13 mouse cellular contexts compared by ENCODE assay signal in genomic region chr1:39839217-39839616, GRCm38 (mm10). TPM values are rescaled to one million over a fixed set of nuclear protein-coding genes. Genes with fewer than 3 reads are reported as not detected.
DNase-seq lines count a peak whose midpoint lies in the region; ATAC-seq lines count a peak whose summit lies in the region.
"Had no signal": no experiment of that assay in that cellular context is flagged by ENCODE, and none has a peak within 500 bp of the region (broad histone marks: within the 10 kb centered on the region; RNA-seq: fewer than 3 reads in every experiment).

No protein-coding gene starts in this region.

- 0 out of 2 replicates have a peak overlapping the region, but pooled peaks have one; percentile 8 for H3K9ac ChIP-seq in hindbrain, embryonic 12.5 days
- H3K9ac ChIP-seq in midbrain, embryonic 12.5 days (replicated peaks): no peak overlapping the region

- H3K9me3 ChIP-seq in heart, embryonic 10.5 days: no peaks in the 10 kb centered on the region
- no peaks in the 10 kb centered on the region for H3K9me3 ChIP-seq in hindbrain, embryonic 12.5 days (replicated peaks)
- H3K9me3 ChIP-seq in midbrain, embryonic 12.5 days: no peaks in the 10 kb centered on the region

- ATAC-seq in hindbrain, embryonic 12.5 days (ENCODE audit: low FRiP score): peak; percentile 78
- peak; percentile 83 for ATAC-seq in midbrain, embryonic 12.5 days (ENCODE audit: low FRiP score, low read depth)
- ATAC-seq in erythroid progenitor cell, adult 5-6 weeks (replicated peaks; ENCODE audit: low FRiP score, poor library complexity, severe bottlenecking): no peak
- ATAC-seq: Patski had no signal

- no peaks in the 10 kb centered on the region for H3K27me3 ChIP-seq in heart, embryonic 10.5 days (ENCODE audit: insufficient read depth, poor library complexity, severe bottlenecking)
- no peaks in the 10 kb centered on the region for H3K27me3 ChIP-seq in hindbrain, embryonic 12.5 days
- no peaks in the 10 kb centered on the region for H3K27me3 ChIP-seq in midbrain, embryonic 12.5 days

- DNase-seq in heart, embryonic 10.5 days (ENCODE audit: low spot score): no peak
- no peak for DNase-seq in heart, postnatal 25 days (ENCODE audit: low spot score)
- DNase-seq in embryo, embryonic 11 days: peak; percentile 40
- no peak for DNase-seq in adrenal gland, adult 18-20 months (ENCODE audit: low spot score in 2 of 2)
- no peak for DNase-seq in urinary bladder, adult 18-20 months (ENCODE audit: low spot score in 2 of 2)
- DNase-seq: kidney, adult 11 months; spleen, adult 18-20 months had no signal

- intact Hi-C loops in heart, postnatal 25 days (cut with DNase I): no loop called here

- 46% methylated on average over 10 of the region's 10 CpGs for WGBS in heart, embryonic 10.5 days
- 36% methylated on average over 10 of the region's 10 CpGs for WGBS in hindbrain, embryonic 12.5 days
- WGBS in midbrain, embryonic 12.5 days: 47% methylated on average over 10 of the region's 10 CpGs

- no peaks in the 10 kb centered on the region for H3K36me3 ChIP-seq in heart, embryonic 10.5 days
- H3K36me3 ChIP-seq in hindbrain, embryonic 12.5 days: no peaks in the 10 kb centered on the region
- H3K36me3 ChIP-seq in midbrain, embryonic 12.5 days: no peaks in the 10 kb centered on the region

- H3K27ac ChIP-seq in heart, embryonic 10.5 days: peak overlapping the region; percentile 64; the same call in 1 of the 2 replicates
- peak overlapping the region; percentile 80 for H3K27ac ChIP-seq in hindbrain, embryonic 12.5 days
- peak overlapping the region; percentile 82 for H3K27ac ChIP-seq in midbrain, embryonic 12.5 days (replicated peaks)

- H3K4me1 ChIP-seq in heart, embryonic 10.5 days: peaks cover 26% of the 10 kb centered on the region
- H3K4me1 ChIP-seq in hindbrain, embryonic 12.5 days: peaks cover 22% of the 10 kb centered on the region
- H3K4me1 ChIP-seq in midbrain, embryonic 12.5 days: peaks cover 16% of the 10 kb centered on the region

- H3K4me3 ChIP-seq in heart, embryonic 10.5 days: no peak overlapping the region
- H3K4me3 ChIP-seq in hindbrain, embryonic 12.5 days: no peak overlapping the region
- no peak overlapping the region for H3K4me3 ChIP-seq in midbrain, embryonic 12.5 days

- no peak overlapping the region; the same call in 1 of the 2 replicates for H3K4me2 ChIP-seq in hindbrain, embryonic 12.5 days (replicated peaks)
- 0 out of 2 replicates have a peak overlapping the region, but pooled peaks have one; percentile 3 for H3K4me2 ChIP-seq in midbrain, embryonic 12.5 days (replicated peaks)

RNA-seq across cellular contexts. Expression of gene Gm3646, which starts 34.1 kb away (rescaled TPM):
- 0.63 and 1.2 TPM in 2 replicates for polyA plus RNA-seq in heart, embryonic 10.5 days (2016; fragmentation: Nextera tagmentation; extraction: Ambion mirVana)
- total RNA-seq in heart, postnatal 25 days (2021): 1 to 10 TPM; 5.8 to 9.4 TPM
- not detected in 2 replicates for polyA plus RNA-seq in hindbrain, embryonic 12.5 days (2016; fragmentation: Nextera tagmentation; extraction: Ambion mirVana)
- polyA plus RNA-seq in midbrain, embryonic 12.5 days (2016; fragmentation: Nextera tagmentation; extraction: Ambion mirVana): not detected in 2 replicates
- total RNA-seq in adrenal gland, adult 18-20 months (2021): not detected
- total RNA-seq in erythroid progenitor cell, adult 5-6 weeks (2015; ENCODE audit: low replicate concordance): not detected in 2 replicates
- not detected in 2 replicates for total RNA-seq in erythroid progenitor cell, adult 5-6 weeks (2017; ENCODE audit: low replicate concordance)
- polyA plus RNA-seq: limb, embryonic 11.5 days; Patski; urinary bladder, adult 2 months had no signal

Comparison
In these comparisons a context has a peak if more than half of its experiments do, and no peak if none do; other contexts are left out.
1. RNA of gene Gm3646, which starts 34.1 kb away (total RNA-seq): 5.8 to 9.4 TPM in heart, postnatal 25 days; not detected in adrenal gland, adult 18-20 months and not detected in erythroid progenitor cell, adult 5-6 weeks; every median in the first group is over 4 times any median in the second.
2. Peak in every context shown above with its lines, with median percentiles within 50 percentile points of each other: H3K27ac ChIP-seq.